Mouse (Mus musculus): Measurements from ENCODE around the gene Kdm2b.

The Kdm2b gene

DNA sequence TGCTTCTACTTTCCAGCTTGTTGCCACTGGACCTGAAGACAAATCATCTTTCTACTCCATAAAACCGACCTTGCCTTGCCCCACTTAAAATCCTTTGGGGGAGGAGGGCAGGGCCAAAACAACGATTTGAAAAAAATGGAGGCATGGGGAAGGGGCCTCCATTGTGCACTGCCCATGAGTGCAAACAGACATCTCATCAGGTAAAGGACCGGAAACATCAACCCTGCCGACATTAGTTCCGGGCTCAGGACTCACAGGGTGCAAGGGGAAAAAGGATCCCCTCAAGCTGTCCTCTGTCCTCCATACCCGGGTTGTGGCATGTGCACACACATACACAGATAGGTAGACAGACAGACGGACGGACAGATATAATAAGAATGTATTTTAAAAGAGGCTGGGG, 164.5 kb downstream of the Kdm2b start:
- no peak for DNase-seq

DNA sequence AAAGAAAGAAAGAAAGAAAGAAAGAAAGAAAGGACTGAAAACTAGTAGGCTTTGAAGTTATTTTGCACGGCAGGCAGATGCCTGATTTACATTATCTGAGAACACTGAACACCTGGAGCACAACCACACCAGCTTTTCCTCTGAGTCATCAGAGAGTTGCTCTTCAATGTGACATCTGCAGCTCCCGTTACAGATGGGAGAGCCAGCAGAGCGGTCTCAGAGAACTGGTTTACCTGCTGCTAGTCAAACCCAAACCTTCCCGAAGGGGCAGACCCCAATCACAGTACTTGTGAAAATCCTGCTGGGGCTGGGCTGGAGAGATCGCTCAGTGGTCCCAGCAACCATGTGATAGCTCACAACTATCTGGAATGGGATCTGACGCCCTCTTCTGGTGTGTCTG, 165.2 kb downstream of the Kdm2b start:
- DNase-seq, result no peak

DNA sequence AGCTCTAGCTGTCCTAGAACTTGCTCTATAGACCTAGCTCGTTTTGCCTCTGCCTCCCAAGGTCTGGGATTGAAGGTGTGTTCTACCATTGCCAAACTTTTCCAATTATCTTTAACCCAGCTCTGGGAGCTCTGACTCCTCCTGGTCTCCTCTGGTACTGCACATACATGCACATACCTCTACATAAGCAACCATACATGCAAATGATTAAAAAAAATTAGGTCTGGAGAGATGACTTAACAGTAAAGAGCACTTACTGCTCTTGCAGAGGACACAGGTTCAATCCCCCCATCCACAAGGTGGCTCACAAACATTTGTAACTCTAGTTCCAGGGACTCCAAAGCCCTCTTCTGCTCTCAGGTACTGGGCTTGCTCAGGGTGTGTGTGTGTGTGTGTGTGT, 165.6 kb downstream of the Kdm2b start:
- DNase-seq, result no peak

DNA sequence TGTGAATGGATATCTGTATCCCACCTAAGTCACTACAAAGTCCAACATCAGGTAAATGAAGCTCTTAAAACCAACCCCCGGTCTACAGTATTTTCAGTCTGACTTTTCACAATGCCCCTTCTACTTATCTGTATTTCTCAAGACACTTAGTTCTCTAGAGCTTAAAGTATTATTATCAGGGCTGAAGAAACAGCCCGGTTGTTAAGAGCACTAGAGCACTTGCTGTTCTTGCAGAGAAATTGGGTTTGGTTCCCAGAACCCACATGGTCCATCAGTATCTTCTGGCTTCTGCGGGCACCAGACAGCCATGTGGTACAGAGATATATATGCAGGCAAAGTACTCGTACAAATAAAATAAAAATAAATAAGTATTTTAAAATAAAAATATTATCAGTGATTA, 167.2 kb downstream of the Kdm2b start:
- no peak for DNase-seq

DNA sequence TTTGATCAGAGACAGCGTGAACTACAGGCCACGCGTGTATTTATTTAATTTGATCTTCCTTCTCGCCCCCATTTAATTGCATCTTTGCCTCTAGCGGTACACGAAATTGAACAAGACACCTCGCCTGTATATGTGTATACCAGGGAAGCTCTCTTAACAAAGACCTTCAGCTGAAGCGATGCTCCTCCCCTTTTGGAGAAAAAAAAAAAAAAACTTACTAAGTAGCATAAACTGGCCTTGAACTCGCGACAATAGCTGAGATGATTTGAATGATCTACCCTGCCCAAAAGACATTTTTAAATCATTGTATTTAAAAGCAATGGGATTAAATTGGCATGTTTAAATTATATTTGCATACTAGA, 168.1 kb downstream of the Kdm2b start:
- no peak for DNase-seq

DNA sequence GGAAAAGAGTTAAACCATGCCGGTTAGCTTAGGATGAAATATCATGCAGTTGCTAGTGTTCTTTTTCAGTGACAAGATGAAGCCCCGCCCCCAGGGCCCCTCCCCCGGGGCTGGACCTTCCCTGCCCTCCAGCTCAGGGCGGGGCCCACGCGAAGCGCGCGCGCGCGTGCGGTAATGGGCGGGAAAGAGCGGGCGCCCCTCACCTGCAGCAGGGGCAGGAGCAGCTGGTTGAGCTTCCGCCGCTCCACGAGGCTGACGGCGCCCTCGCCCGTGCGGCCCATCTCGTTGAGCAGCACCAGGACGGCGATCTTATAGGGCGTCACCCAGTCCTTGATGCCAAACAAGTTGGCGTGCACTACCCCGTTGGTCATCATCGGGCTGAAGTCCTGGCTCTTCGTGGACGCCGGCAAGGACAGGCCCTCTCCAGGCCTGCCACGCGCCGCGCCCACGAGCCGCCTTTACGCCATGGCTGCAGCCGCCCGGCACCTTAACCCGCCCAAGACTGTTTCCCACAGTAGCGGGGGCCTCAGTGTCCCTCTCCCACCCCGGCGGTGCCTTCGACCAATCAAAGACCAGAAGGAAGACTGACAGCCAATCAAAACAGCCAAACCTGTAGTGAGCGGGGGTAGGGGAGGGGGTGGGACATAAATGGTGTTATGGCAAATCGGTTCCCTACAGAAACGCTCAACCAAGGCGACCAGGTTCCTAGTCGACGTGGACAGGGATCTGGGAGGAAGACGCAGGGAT, 168.7 kb downstream of the Kdm2b start, which contains the start of gene Anapc5:
Gene Anapc5, minus strand, starts transcription at position 563 of the 747 bp plus-strand sequence.
- DNase-seq, result peak; percentile 90
